Mouse (Mus musculus) monocyte, adult 5-6 weeks (primary cell): ENCODE results near the gene Tjp2. TPM values are rescaled to one million over a fixed set of nuclear protein-coding genes. Genes with fewer than 3 reads are reported as not detected.

Experiments used
- ATAC-seq: fragments of 153-309, 156-312 bp; replicated peaks from 2 replicates; pipeline ENCODE4 v1.8.0; 2017; ENCODE audit warnings: mild to moderate bottlenecking; ENCODE audit not compliant: low TSS enrichment, insufficient number of reproducible peaks, severe bottlenecking, poor library complexity, low FRiP score
- total RNA-seq: library from RNA; stranded (forward); fragments of 200-1000, 200-491, 200-594 nt; gene quantifications from 3 replicates; pipeline ENCODE4 v1.2.3, GENCODE M21; 2017

Tjp2 gene
- total RNA-seq, 1 experiment from 2014 or later, result 7.0 TPM

- no peak for ATAC-seq
Observed at GRCm38 (mm10) chr19:24225305-24225696, 471 bp upstream of the Tjp2 start.

- ATAC-seq, result no peak
Observed at GRCm38 (mm10) chr19:24223851-24224251, 979 bp downstream of the Tjp2 start.

GRCm38 (mm10) chr19:24221455-24221854 lies 3.4 kb downstream of the Tjp2 start:
- no peak for ATAC-seq

GRCm38 (mm10) chr19:24220795-24221445 lies 3.9 kb downstream of the Tjp2 start:
- no peak for ATAC-seq

GRCm38 (mm10) chr19:24219011-24219410 lies 5.8 kb downstream of the Tjp2 start:
- no peak for ATAC-seq

- ATAC-seq, result no peak
Observed at GRCm38 (mm10) chr19:24218291-24218690, 6.5 kb downstream of the Tjp2 start.

GRCm38 (mm10) chr19:24217851-24218250 lies 7.0 kb downstream of the Tjp2 start:
- ATAC-seq, result no peak

GRCm38 (mm10) chr19:24216771-24217170 lies 8.1 kb downstream of the Tjp2 start:
- no peak for ATAC-seq

- ATAC-seq, result no peak
Observed at GRCm38 (mm10) chr19:24214939-24215338, 9.9 kb downstream of the Tjp2 start.

- no peak for ATAC-seq
Observed at GRCm38 (mm10) chr19:24213299-24213698, 11.5 kb downstream of the Tjp2 start.

- no peak for ATAC-seq
Observed at GRCm38 (mm10) chr19:24212552-24213249, 12.1 kb downstream of the Tjp2 start.

GRCm38 (mm10) chr19:24211168-24211567 lies 13.7 kb downstream of the Tjp2 start:
- ATAC-seq, result no peak

GRCm38 (mm10) chr19:24209516-24209915 lies 15.3 kb downstream of the Tjp2 start:
- ATAC-seq, result no peak

- ATAC-seq, result no peak
Observed at GRCm38 (mm10) chr19:24207967-24208366, 16.9 kb downstream of the Tjp2 start.

- no peak for ATAC-seq
Observed at GRCm38 (mm10) chr19:24205001-24205400, 19.8 kb downstream of the Tjp2 start.

- no peak for ATAC-seq
Observed at GRCm38 (mm10) chr19:24201848-24202247, 23.0 kb downstream of the Tjp2 start.

- no peak for ATAC-seq
Observed at GRCm38 (mm10) chr19:24200566-24200965, 24.3 kb downstream of the Tjp2 start.

- no peak for ATAC-seq
Observed at GRCm38 (mm10) chr19:24198676-24199303, 26.0 kb downstream of the Tjp2 start.

GRCm38 (mm10) chr19:24197338-24197737 lies 27.5 kb downstream of the Tjp2 start:
- no peak for ATAC-seq

- ATAC-seq, result no peak
Observed at GRCm38 (mm10) chr19:24195224-24195623, 29.6 kb downstream of the Tjp2 start.
